Mouse (Mus musculus) thymus, postnatal 10 days (tissue): ENCODE data around the gene Efna3.

Experiments used
- DNase-seq, 2 experiments: peaks; one replicate each; pipeline ENCODE4 v3.0.0; 2021; ENCODE audit warnings: low spot score in 2 of 2

Efna3 gene

DNA sequence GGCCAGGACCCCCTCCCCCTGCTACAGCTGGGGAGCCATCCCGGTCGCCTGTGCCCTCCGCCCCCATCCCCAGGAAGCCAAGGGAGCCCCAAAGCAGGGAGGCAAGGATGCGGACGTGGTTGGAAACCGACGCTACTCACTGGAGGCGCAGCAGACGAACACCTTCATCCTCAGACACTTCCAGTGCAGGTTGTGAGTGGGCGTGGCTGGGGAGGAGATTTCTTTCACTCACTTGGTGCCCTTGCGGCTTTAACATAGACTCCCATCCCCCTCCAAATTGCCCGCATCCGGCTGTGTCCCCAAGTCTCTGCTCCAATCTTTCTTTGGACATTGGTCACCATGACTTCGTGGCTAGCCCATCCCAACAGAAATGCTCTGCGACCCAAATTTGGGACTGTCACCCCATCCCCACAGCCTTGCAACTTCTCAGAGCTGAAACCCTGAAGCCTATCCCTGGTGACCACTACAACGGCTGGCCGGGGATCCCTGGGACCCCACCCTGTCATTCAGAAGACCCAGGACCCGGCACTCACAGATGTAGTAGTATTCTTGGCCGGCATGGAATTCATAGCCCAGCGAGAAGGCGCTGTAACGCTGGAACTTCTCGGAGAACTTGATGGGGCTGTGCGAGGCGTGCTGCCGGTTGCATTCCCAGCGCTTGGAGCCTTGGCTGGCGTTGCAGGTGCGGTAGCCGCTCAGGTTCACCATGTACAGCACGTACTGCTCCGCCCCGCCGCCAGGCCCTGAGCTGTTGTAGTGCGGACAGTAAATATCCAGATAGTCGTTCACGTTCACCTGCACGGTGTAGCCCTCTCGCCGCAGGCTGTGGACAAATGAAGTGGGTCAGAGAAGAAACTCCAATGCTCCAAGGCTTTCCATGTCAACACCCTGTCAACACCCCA lies 6.6 kb downstream of the Efna3 start:
- DNase-seq = no peak

DNA sequence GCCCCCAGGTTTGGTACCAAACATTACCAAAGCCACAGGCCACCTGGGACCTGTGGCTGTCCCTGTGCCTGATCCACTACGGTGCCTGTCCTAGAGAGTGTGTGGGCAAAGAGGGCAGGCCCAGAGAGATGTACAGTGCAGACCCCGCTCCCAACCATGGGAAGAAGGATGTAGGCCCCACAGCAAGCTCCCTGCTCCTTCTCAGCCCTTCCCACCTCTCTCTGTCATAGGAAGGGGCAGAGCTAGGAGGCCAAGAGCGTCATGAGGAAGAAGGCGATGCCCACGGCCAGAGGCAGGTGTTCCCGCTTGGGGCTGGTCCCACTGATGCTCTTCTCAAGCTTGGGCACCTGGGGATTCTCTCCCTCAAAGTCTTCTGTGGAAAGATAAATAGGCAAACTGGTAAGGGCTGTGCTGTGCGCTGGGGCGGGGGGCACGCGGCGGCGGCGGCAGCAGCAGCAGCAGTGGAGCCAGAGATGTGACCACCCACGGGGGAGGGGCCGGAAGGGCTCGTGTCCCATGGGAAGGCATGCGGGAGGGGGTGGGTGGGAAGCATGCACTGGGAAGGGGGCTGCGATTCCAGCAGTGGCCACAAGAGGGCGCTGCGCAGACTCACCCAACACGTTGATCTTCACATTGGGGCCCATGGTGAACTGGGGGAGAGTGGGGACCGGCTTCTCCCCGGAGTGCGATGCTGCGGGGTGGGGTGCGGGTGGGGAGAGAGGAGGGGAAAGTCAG lies 7.4 kb downstream of the Efna3 start:
- DNase-seq = peak in 1 of 2 experiments; percentile 69

- DNase-seq = no peak
Observed at GRCm38 (mm10) chr3:89314791-89315190, 8.0 kb downstream of the Efna3 start.

GRCm38 (mm10) chr3:89314340-89314739 lies 8.4 kb downstream of the Efna3 start:
- no peak for DNase-seq

DNA sequence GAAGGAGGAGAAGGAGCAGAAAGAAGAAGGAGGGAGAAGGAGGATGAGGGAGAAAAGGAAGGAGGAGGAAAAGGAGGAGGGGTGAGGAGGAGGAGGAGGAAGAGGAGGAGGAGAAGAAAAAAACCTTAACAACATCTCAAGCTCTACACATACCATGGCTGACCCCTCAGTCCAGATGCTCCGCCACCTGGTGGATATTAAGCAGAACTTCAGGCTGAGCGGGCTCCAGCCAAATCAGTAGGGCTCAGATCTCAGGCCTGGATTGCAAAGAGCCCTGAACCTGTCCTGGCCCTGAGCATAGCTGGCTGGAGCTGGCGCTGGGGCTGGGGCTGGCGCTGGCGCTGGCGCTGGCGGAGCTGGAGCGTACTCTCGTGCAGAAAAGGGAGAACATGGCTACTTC lies 14.7 kb downstream of the Efna3 start:
- DNase-seq = peak; percentile 36 to 69

DNA sequence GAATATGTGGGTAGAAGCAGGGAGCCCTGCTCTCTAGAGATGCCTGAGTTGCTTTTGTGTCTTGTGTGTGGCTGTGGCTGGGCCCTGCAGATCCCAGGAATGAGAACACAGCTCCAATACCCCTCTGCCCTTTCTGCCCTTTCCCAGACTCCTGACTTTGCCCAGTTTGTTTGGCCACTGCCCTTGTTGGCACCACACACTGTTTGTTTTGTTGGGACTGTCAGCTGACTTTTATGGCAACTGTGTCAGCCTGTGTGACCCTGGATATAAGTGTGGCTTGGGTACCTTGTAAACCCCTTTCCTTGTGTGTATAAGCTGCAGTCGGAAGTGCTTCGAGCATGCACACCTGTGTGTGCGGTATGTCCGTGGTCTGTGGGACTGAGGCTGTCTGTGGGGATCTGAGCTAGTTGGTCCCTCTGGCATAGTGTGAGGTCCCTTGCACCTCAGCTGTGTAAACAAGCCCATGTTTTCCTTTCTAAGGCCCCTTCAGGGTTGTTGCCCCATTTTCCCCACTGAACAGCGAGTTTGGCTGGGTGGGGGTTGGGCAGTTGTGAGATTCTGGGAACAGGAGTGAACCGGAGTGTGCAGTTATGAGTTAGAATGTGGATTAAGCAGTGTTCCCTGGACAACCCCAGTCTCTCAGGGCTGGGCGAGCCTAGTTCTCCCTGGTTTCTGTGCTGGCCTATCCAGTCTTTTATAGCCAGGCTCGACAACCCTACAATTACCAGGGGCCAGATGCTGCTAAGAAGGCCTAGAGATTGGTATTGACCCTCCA lies 17.0 kb downstream of the Efna3 start:
- no peak for DNase-seq

GRCm38 (mm10) chr3:89305105-89305504 lies 17.7 kb downstream of the Efna3 start:
- no peak for DNase-seq

GRCm38 (mm10) chr3:89304440-89304839 lies 18.3 kb downstream of the Efna3 start:
- DNase-seq = no peak

DNA sequence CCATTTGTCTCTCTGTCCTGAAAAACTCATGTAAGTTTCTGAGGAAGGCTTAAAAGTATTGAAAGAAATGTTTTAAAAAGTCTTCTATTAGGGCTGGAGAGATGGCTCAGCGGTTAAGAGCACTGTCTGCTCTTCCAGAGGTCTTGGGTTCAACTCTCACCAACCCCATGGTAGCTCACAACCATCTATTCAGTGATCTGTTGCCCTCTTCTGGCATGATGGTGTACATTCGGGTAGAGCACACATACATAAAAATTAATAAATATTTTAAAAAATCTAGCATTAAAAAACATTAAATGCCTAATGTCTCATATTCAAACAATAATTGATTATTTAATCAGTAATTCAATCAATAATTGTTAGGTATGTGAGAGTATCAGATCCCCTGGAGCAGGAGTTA lies 22.3 kb downstream of the Efna3 start:
- DNase-seq = no peak

- no peak for DNase-seq
Observed at GRCm38 (mm10) chr3:89300071-89300470, 22.7 kb downstream of the Efna3 start.

DNA sequence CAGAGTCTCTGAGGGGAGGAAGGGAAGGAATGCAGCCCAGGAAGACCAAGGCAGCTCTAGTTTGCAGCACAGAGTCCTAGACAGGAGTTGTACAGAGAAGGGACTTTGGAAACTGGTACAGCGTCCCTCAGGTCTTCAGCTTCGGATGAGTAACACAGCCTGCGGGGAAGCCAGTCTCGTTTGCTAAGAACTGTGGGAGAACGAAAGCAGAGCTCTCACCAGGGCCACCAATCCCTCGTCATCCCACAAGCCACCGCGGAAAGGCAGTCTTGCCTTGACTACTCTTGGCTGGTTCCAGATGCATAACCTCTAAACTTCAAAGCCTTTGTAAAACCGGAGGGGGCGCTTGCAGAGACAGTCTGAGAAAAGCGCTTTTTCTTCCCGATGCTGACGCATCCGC lies 23.3 kb downstream of the Efna3 start:
- peak; percentile 52 to 61 for DNase-seq

- no peak for DNase-seq
Observed at GRCm38 (mm10) chr3:89298908-89299307, 23.9 kb downstream of the Efna3 start.

- no peak for DNase-seq
Observed at GRCm38 (mm10) chr3:89296761-89297396, 25.9 kb downstream of the Efna3 start.

GRCm38 (mm10) chr3:89295685-89296230 lies 27.0 kb downstream of the Efna3 start:
- DNase-seq = no peak

GRCm38 (mm10) chr3:89294195-89294594 lies 28.6 kb downstream of the Efna3 start:
- no peak for DNase-seq

- DNase-seq = no peak
Observed at GRCm38 (mm10) chr3:89293247-89293918, 29.4 kb downstream of the Efna3 start.

DNA sequence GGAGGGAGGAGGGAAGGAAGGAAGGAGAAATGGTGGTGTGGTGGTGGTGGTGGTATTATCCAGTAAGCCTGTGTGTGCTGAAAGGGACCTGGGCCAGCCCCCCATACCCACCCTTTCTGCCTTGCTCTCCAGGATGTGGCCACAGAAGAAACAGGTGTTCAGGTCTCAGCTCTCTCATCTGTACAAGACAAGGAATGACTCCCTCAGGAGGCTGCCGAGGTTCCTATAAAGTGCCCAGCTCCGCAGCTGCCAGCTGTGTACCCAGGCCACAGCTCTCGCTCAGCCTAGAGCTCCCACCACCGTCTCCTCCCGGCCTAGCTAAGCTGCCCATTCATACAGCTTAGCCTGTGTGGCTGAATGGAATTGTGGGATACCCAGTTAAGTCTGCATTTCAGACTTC lies 30.5 kb downstream of the Efna3 start:
- peak; percentile 45 to 48 for DNase-seq

DNA sequence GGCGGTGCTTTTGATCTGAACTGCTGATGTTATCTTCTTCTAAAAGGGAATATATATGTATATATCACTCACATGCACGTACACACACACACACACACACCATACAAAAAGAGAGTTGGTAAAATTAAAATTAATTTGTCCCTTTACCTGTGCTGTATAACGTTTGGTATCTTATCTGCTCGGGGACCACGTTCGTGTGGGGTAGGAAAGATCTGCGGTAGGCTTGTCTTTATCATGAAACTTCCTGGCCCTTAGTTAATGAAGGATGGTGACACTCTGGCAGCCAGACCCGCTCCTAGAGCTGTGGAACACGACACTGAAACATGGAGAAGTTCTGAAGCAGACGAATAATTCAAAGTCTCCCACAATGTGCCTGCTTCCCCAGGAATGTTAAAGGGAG lies 30.9 kb downstream of the Efna3 start:
- no peak for DNase-seq

GRCm38 (mm10) chr3:89288503-89288928 lies 34.2 kb downstream of the Efna3 start:
- DNase-seq = no peak

DNA sequence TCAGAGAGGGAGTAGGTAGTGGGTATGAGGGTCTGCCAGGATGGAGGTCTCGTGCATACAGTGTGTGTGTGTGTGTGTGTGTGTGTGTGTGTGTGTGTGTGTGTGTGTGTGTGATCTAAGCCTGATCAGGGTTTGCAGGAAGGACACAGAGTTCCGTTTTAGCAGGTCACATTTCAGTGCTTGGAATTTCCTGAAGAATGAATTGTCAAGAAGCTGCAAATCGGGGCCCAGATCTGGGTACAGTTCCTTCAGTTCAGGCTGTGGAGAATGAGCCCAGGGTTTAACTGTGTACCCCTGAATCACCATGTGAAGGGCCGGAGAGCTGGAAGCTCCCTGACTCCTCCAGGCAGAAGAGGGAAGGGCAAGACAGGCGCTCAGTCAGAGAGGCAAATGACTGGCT lies 35.5 kb downstream of the Efna3 start:
- no peak for DNase-seq

- DNase-seq = no peak
Observed at GRCm38 (mm10) chr3:89285526-89285925, 37.2 kb downstream of the Efna3 start.
